Mouse (Mus musculus) right cerebral cortex, postnatal 10 days (tissue): ENCODE measurements around the gene Gm17631.
"Not testable (repeated sequence)": the region's sequence is repeated elsewhere in the genome, so short reads cannot be mapped to it uniquely, and the experiment has no call there.

Experiments
- DNase-seq, 2 experiments: peaks; one replicate each; pipeline ENCODE4 v3.0.0; 2021; ENCODE audit warnings: low spot score in 2 of 2

Gene Gm17631

GRCm38 (mm10) chr6:129862349-129862748 is at the start of gene Gm17631:
TSS of gene Gm17631 (plus strand) at chr6:129862649.
- not testable (repeated sequence) for DNase-seq

- no peak for DNase-seq
Measured at GRCm38 (mm10) chr6:129817731-129818130, 44.7 kb upstream of the Gm17631 start.

GRCm38 (mm10) chr6:129824004-129824403 is 38.4 kb upstream of the Gm17631 start:
- DNase-seq, result no peak

GRCm38 (mm10) chr6:129825559-129825958 is 36.9 kb upstream of the Gm17631 start:
- no peak for DNase-seq

- no peak for DNase-seq
Measured at GRCm38 (mm10) chr6:129876549-129876948, 14.1 kb downstream of the Gm17631 start, which contains the start of gene Klra17. TSS of gene Klra17 (minus strand) at chr6:129876672.

GRCm38 (mm10) chr6:129882525-129882924 is 20.1 kb downstream of the Gm17631 start:
- DNase-seq, result no peak
